8 mouse cellular contexts compared by ENCODE assay signal in the genomic region with DNA sequence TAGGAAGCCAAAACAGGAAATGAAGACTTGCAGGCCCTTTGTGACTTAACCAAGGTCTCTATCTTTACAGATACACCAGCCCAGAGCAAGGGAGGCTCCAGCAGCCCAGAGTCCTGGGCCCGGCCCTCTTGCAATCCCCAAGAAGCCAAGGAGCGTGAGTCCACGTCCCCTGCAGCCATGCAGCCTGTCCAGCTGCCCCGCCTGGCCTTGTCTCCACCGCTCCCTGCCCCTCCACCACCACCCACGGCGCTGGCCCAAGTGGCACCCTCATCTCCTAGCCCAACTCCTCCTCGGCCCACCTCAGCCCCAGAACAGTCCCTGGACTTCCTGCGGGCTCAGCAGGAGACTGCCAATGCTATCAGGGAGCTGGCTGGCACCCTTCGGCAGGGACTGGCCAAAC. TPM values are rescaled to one million over a fixed set of nuclear protein-coding genes. Genes with fewer than 3 reads are reported as not detected.
A peak's percentile ranks its signal among the peaks of the same experiment; 100 is the strongest.
DNase-seq lines count a peak whose midpoint lies in the region; ATAC-seq and TF ChIP-seq lines count a peak whose summit lies in the region.

No protein-coding gene starts in this region.

- H3K27me3 ChIP-seq in kidney, postnatal 0 days (ENCODE audit: insufficient read depth, low read length): no peaks in the 10 kb centered on the region
- H3K27me3 ChIP-seq in embryonic facial prominence, embryonic 15.5 days: no peaks in the 10 kb centered on the region
- H3K27me3 ChIP-seq in intestine, postnatal 0 days (replicated peaks; ENCODE audit: control insufficient read depth, insufficient read depth, low read length): no peaks in the 10 kb centered on the region
- H3K27me3 ChIP-seq in small intestine, adult 2 months (ENCODE audit: control insufficient read depth, insufficient read depth, low read length): no peaks in the 10 kb centered on the region

- H3K9ac ChIP-seq in kidney, postnatal 0 days (ENCODE audit: low read depth, low read length): peak overlapping the region; percentile 62
- H3K9ac ChIP-seq in embryonic facial prominence, embryonic 15.5 days: no peak overlapping the region
- H3K9ac ChIP-seq in intestine, postnatal 0 days (ENCODE audit: low read depth, low read length): 0 out of 2 replicates have a peak overlapping the region, but pooled peaks have one; percentile 31

- H3K9me3 ChIP-seq in kidney, postnatal 0 days (replicated peaks; ENCODE audit: low read length): no peaks in the 10 kb centered on the region
- H3K9me3 ChIP-seq in embryonic facial prominence, embryonic 15.5 days (replicated peaks): no peaks in the 10 kb centered on the region
- H3K9me3 ChIP-seq in intestine, postnatal 0 days (ENCODE audit: control insufficient read depth): no peaks in the 10 kb centered on the region

- peaks cover 3% of the 10 kb centered on the region; the same call in 1 of the 2 replicates for H3K36me3 ChIP-seq in kidney, postnatal 0 days (ENCODE audit: insufficient read depth, low read length)
- H3K36me3 ChIP-seq in embryonic facial prominence, embryonic 15.5 days: peaks cover 12% of the 10 kb centered on the region
- H3K36me3 ChIP-seq in intestine, postnatal 0 days (ENCODE audit: control insufficient read depth, insufficient read depth): peaks cover 9% of the 10 kb centered on the region
- H3K36me3 ChIP-seq in small intestine, adult 2 months (ENCODE audit: control insufficient read depth, insufficient read depth, low read length): peaks cover 1% of the 10 kb centered on the region; the same call in 1 of the 2 replicates

- 49% methylated on average over 10 of the region's 10 CpGs for WGBS in kidney, postnatal 0 days
- 52% methylated on average over 10 of the region's 10 CpGs for WGBS in embryonic facial prominence, embryonic 15.5 days
- 52% methylated on average over 10 of the region's 10 CpGs for WGBS in intestine, postnatal 0 days
- 59% methylated on average over 10 of the region's 10 CpGs for WGBS in small intestine, adult 2 months

- H3K4me2 ChIP-seq in kidney, postnatal 0 days (ENCODE audit: low read length): peak overlapping the region; percentile 61
- peak overlapping the region; percentile 61 for H3K4me2 ChIP-seq in embryonic facial prominence, embryonic 15.5 days (replicated peaks)
- peak overlapping the region; percentile 58 for H3K4me2 ChIP-seq in intestine, postnatal 0 days (replicated peaks; ENCODE audit: low read depth)

- TF ChIP-seq POLR2A in small intestine, adult 2 months (IDR thresholded peaks at IDR 0.05; ENCODE audit: low read depth, low read length): no peak

- H3K27ac ChIP-seq in kidney, postnatal 0 days: peak overlapping the region; percentile 62; the same call in 1 of the 2 replicates
- H3K27ac ChIP-seq in embryonic facial prominence, embryonic 15.5 days (replicated peaks): peak overlapping the region; percentile 31; the same call in 1 of the 2 replicates
- H3K27ac ChIP-seq in intestine, postnatal 0 days (ENCODE audit: low read depth, low read length): no peak overlapping the region
- H3K27ac ChIP-seq in small intestine, adult 2 months (ENCODE audit: insufficient read depth, low read depth, low read length): no peak overlapping the region

- TF ChIP-seq CTCF in kidney, postnatal 0 days (IDR thresholded peaks at IDR 0.05; ENCODE audit: low read depth): no peak
- TF ChIP-seq CTCF in intestine, postnatal 0 days (IDR thresholded peaks at IDR 0.05; ENCODE audit: low read depth): no peak
- TF ChIP-seq CTCF in small intestine, adult 2 months (IDR thresholded peaks at IDR 0.05; ENCODE audit: extremely low read depth, insufficient read length, insufficient replicate concordance, low read depth, low read length): no peak

- peak overlapping the region; percentile 37 for H3K4me3 ChIP-seq in kidney, postnatal 0 days (replicated peaks; ENCODE audit: low read depth, low read length)
- peak overlapping the region; percentile 38 for H3K4me3 ChIP-seq in embryonic facial prominence, embryonic 15.5 days (replicated peaks)
- H3K4me3 ChIP-seq in intestine, postnatal 0 days (ENCODE audit: low read depth, low read length): peak overlapping the region; percentile 24
- H3K4me3 ChIP-seq in small intestine, adult 2 months (ENCODE audit: low read depth, low read length): peak overlapping the region; percentile 63

- no peak for DNase-seq in kidney, postnatal 0 days (ENCODE audit: low spot score)
- DNase-seq in kidney, adult 11 months: no peak
- DNase-seq in cerebellum, postnatal 10 days: no peak
- no peak for DNase-seq in layer of hippocampus, postnatal 14 days (ENCODE audit: low spot score in 2 of 2)
- no peak for DNase-seq in retina, postnatal 1 day

- H3K4me1 ChIP-seq in kidney, postnatal 0 days (replicated peaks; ENCODE audit: insufficient read depth, low read length): peaks cover 15% of the 10 kb centered on the region
- H3K4me1 ChIP-seq in embryonic facial prominence, embryonic 15.5 days: peaks cover 49% of the 10 kb centered on the region
- H3K4me1 ChIP-seq in intestine, postnatal 0 days (replicated peaks; ENCODE audit: control insufficient read depth, insufficient read depth, low read length): peaks cover 6% of the 10 kb centered on the region
- H3K4me1 ChIP-seq in small intestine, adult 2 months (ENCODE audit: control insufficient read depth, insufficient read depth, insufficient read length, low read length): peaks cover 21% of the 10 kb centered on the region

- no peak for ATAC-seq in kidney, postnatal 0 days (replicated peaks; ENCODE audit: low FRiP score, low read depth)
- ATAC-seq in embryonic facial prominence, embryonic 15.5 days (ENCODE audit: insufficient number of reproducible peaks, low FRiP score, low TSS enrichment, low read depth): no peak
- no peak for ATAC-seq in intestine, postnatal 0 days

RNA-seq across cellular contexts. Expression of a gene that starts 3.4 kb away (rescaled TPM):
- polyA plus RNA-seq in kidney, postnatal 0 days (2015; fragmentation: Nextera tagmentation; extraction: Ambion mirVana): 15.2 and 17.3 TPM in 2 replicates
- 31.1 and 32.2 TPM in 2 replicates for polyA plus RNA-seq in embryonic facial prominence, embryonic 15.5 days (2015; fragmentation: Nextera tagmentation; extraction: Ambion mirVana)
- polyA plus RNA-seq in intestine, postnatal 0 days (2015; fragmentation: Nextera tagmentation; extraction: Ambion mirVana): 11.4 and 11.9 TPM in 2 replicates
- polyA plus RNA-seq in small intestine, adult 2 months (2012; rRNA removed): 17.0 and 25.8 TPM in 2 replicates
- total RNA-seq in layer of hippocampus, postnatal 14 days (2021): 10 to 100 TPM; 43.7 to 44.5 TPM

RNA-seq across cellular contexts. Expression of a gene that starts 9.4 kb away (rescaled TPM):
- 3.3 and 3.6 TPM in 2 replicates for polyA plus RNA-seq in kidney, postnatal 0 days (2015; fragmentation: Nextera tagmentation; extraction: Ambion mirVana)
- polyA plus RNA-seq in embryonic facial prominence, embryonic 15.5 days (2015; fragmentation: Nextera tagmentation; extraction: Ambion mirVana): 5.9 and 6.3 TPM in 2 replicates
- 1.1 and 1.2 TPM in 2 replicates for polyA plus RNA-seq in intestine, postnatal 0 days (2015; fragmentation: Nextera tagmentation; extraction: Ambion mirVana)
- polyA plus RNA-seq in small intestine, adult 2 months (2012; rRNA removed): 1.9 and 2.3 TPM in 2 replicates
- total RNA-seq in layer of hippocampus, postnatal 14 days (2021): 10 to 100 TPM; 35.6 to 40.5 TPM

RNA-seq across cellular contexts. Expression of a gene that starts 13.2 kb away (rescaled TPM):
- polyA plus RNA-seq in kidney, postnatal 0 days (2015; fragmentation: Nextera tagmentation; extraction: Ambion mirVana): 0.09 TPM in 1 of 2 replicates, not detected in the other
- polyA plus RNA-seq in embryonic facial prominence, embryonic 15.5 days (2015; fragmentation: Nextera tagmentation; extraction: Ambion mirVana): not detected in 2 replicates
- not detected in 2 replicates for polyA plus RNA-seq in intestine, postnatal 0 days (2015; fragmentation: Nextera tagmentation; extraction: Ambion mirVana)
- polyA plus RNA-seq in small intestine, adult 2 months (2012; rRNA removed): not detected in 2 replicates
- total RNA-seq in layer of hippocampus, postnatal 14 days (2021): 1 to 10 TPM in 1 of 2 experiments, under 1 TPM in 1; 0.48 to 1.3 TPM

RNA-seq across cellular contexts. Expression of a gene that starts 22.9 kb away (rescaled TPM):
- 0.53 and 0.57 TPM in 2 replicates for polyA plus RNA-seq in kidney, postnatal 0 days (2015; fragmentation: Nextera tagmentation; extraction: Ambion mirVana)
- 0.58 and 1.3 TPM in 2 replicates for polyA plus RNA-seq in embryonic facial prominence, embryonic 15.5 days (2015; fragmentation: Nextera tagmentation; extraction: Ambion mirVana)
- polyA plus RNA-seq in intestine, postnatal 0 days (2015; fragmentation: Nextera tagmentation; extraction: Ambion mirVana): 11.8 and 12.4 TPM in 2 replicates
- 17.8 and 19.9 TPM in 2 replicates for polyA plus RNA-seq in small intestine, adult 2 months (2012; rRNA removed)
- not detected for total RNA-seq in layer of hippocampus, postnatal 14 days (2021)

RNA-seq across cellular contexts. Expression of a gene that starts 23.8 kb away (rescaled TPM):
- polyA plus RNA-seq in kidney, postnatal 0 days (2015; fragmentation: Nextera tagmentation; extraction: Ambion mirVana): 16.6 and 17.6 TPM in 2 replicates
- 35.3 and 36.8 TPM in 2 replicates for polyA plus RNA-seq in embryonic facial prominence, embryonic 15.5 days (2015; fragmentation: Nextera tagmentation; extraction: Ambion mirVana)
- polyA plus RNA-seq in intestine, postnatal 0 days (2015; fragmentation: Nextera tagmentation; extraction: Ambion mirVana): 8.9 and 9.1 TPM in 2 replicates
- polyA plus RNA-seq in small intestine, adult 2 months (2012; rRNA removed): 50.4 and 71.8 TPM in 2 replicates
- 100 to 1,000 TPM; 103 to 105 TPM for total RNA-seq in layer of hippocampus, postnatal 14 days (2021)

Comparison
In these comparisons a context has a peak if more than half of its experiments do, and no peak if none do; other contexts are left out.
1. H3K27ac ChIP-seq: peak in kidney, postnatal 0 days (single experiment) and embryonic facial prominence, embryonic 15.5 days (single experiment); none in intestine, postnatal 0 days (single experiment) and small intestine, adult 2 months (single experiment).
2. Peak in every context shown above with its lines, with median percentiles within 50 percentile points of each other: H3K4me2 ChIP-seq and H3K4me3 ChIP-seq.